Mouse (Mus musculus) CH12.LX (cell line): ENCODE results near the gene Acvrl1.

Experiments used
- BHLHE40 ChIP-seq: IDR thresholded peaks from 2 replicates; pipeline ENCODE4 v1.6.1; 2011; ENCODE audit warnings: mild to moderate bottlenecking, low read depth, low read length, improper control_type of control experiment
- CTCF ChIP-seq, 2 experiments: IDR thresholded peaks in 1 of 2; conservative IDR thresholded peaks in 1 of 2; 2 replicates each; pipeline ENCODE4 v1.5.1; 2011 to 2012; ENCODE audit warnings: low read depth in 2 of 2, low read length in 2 of 2, improper control_type of control experiment in 1 of 2, inconsistent platforms in 1 of 2, mild to moderate bottlenecking in 1 of 2, moderate library complexity in 1 of 2
- SMC3 ChIP-seq: IDR thresholded peaks from 2 replicates; pipeline ENCODE4 v1.6.1; 2011; ENCODE audit warnings: low read depth, low read length, improper control_type of control experiment

GRCm38 (mm10) chr15:101146100-101146965 lies 18.0 kb downstream of the Acvrl1 start:
- TF ChIP-seq CTCF (conservative IDR thresholded peaks at IDR 0.05 in 1 of 2, IDR thresholded peaks at IDR 0.05 in 1 of 2; ENCODE audit: low read depth in 2 of 2, low read length in 2 of 2) (no peak; a peak in 1 of 4 replicates), SMC3 (no peak), BHLHE40 (no peak)
